Mouse (Mus musculus) CD8-positive naive resting alpha-beta T cell, adult 2 months (primary cell): ENCODE measurements around the gene Lrrc20.
"Not testable (repeated sequence)": the region's sequence is repeated elsewhere in the genome, so short reads cannot be mapped to it uniquely, and the experiment has no call there.

ENCODE experiments used
- DNase-seq, 2 experiments: peaks; one replicate each; pipeline ENCODE4 v3.0.0; 2022; ENCODE audit warnings: low read depth in 2 of 2, low spot score in 2 of 2

The Lrrc20 gene

GRCm38 (mm10) chr10:61475594-61476439 is at the start of gene Lrrc20:
Gene Lrrc20, plus strand, starts transcription at chr10:61475801.
- DNase-seq, result peak; percentile 88

GRCm38 (mm10) chr10:61426251-61426757 is 49.3 kb upstream of the Lrrc20 start:
- no peak for DNase-seq

- DNase-seq, result no peak
Observed at GRCm38 (mm10) chr10:61427951-61428350, 47.6 kb upstream of the Lrrc20 start.

GRCm38 (mm10) chr10:61428416-61428815 is 47.2 kb upstream of the Lrrc20 start:
- DNase-seq, result no peak

GRCm38 (mm10) chr10:61429043-61429442 is 46.6 kb upstream of the Lrrc20 start:
- DNase-seq, result no peak

- no peak for DNase-seq
Observed at GRCm38 (mm10) chr10:61431375-61431774, 44.2 kb upstream of the Lrrc20 start.

GRCm38 (mm10) chr10:61440202-61440800 is 35.3 kb upstream of the Lrrc20 start:
- no peak for DNase-seq

GRCm38 (mm10) chr10:61443456-61443855 is 32.1 kb upstream of the Lrrc20 start:
- no peak for DNase-seq

GRCm38 (mm10) chr10:61443876-61444275 is 31.7 kb upstream of the Lrrc20 start:
- no peak for DNase-seq

GRCm38 (mm10) chr10:61445016-61445415 is 30.6 kb upstream of the Lrrc20 start:
- no peak for DNase-seq

- no peak for DNase-seq
Observed at GRCm38 (mm10) chr10:61447581-61448353, 27.8 kb upstream of the Lrrc20 start.

- no peak for DNase-seq
Observed at GRCm38 (mm10) chr10:61448834-61449233, 26.8 kb upstream of the Lrrc20 start.

GRCm38 (mm10) chr10:61451463-61451930 is 24.1 kb upstream of the Lrrc20 start:
- peak; percentile 48 to 64 for DNase-seq

GRCm38 (mm10) chr10:61451931-61452617 is 23.5 kb upstream of the Lrrc20 start:
- DNase-seq, result peak; percentile 44

GRCm38 (mm10) chr10:61452645-61453044 is 23.0 kb upstream of the Lrrc20 start, which contains the start of gene Eif4ebp2:
Gene Eif4ebp2, minus strand, starts transcription at chr10:61452661.
- peak; percentile 100 for DNase-seq

- DNase-seq, result not testable (repeated sequence)
Observed at GRCm38 (mm10) chr10:61453171-61453570, 22.4 kb upstream of the Lrrc20 start.

- no peak for DNase-seq
Observed at GRCm38 (mm10) chr10:61457182-61457581, 18.4 kb upstream of the Lrrc20 start.

GRCm38 (mm10) chr10:61465009-61465408 is 10.6 kb upstream of the Lrrc20 start:
- DNase-seq, result no peak

GRCm38 (mm10) chr10:61466242-61466641 is 9.4 kb upstream of the Lrrc20 start:
- DNase-seq, result peak; percentile 33 to 51

GRCm38 (mm10) chr10:61466873-61467272 is 8.7 kb upstream of the Lrrc20 start:
- peak in 1 of 2 experiments; percentile 20 for DNase-seq

- no peak for DNase-seq
Observed at GRCm38 (mm10) chr10:61468900-61469299, 6.7 kb upstream of the Lrrc20 start.
